Mouse (Mus musculus): ENCODE data around the gene Entpd7.

Entpd7 gene

DNA sequence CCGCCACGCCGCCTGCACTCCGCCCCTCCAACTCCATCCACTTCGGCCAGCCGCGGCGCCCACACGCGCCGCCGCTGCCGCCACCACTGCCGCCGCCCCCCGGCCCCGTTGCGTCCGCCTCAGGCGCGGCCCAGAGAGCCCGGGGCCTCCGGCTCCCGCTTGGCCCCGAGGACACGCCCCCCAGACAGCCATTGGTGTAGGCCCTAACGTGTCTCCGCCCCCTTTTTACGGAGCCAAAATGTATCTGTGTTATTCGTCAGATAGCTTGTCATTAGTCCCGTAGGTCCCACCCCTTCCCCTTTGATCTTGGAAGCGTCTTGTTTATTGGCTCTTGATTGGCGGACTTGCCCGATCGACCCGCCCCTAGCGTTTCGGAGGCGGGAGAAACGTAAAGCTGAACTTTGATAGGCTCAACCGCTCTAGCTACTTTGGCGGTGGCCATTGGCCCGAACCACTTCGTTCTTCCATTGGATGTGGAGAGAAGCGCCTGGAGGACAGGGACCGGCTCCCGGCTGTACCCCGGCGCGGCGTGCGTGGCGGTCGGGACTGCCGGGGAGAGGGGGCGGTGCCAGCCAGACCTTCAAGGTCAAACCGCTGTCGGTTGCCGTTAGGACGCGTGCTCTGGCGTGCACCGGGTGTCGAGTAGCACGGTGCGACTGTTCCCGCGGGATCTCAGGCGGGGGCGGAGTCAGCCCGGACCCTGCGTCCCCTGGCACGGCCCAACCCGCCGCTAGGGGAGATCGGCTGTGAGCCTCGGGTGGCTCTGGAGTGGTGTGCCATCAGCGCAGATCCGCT, 14.5 kb upstream of the Entpd7 start, which contains the start of gene Slc25a28:
Slc25a28 (minus strand) TSS at position 152 of the 795 bp plus-strand sequence.
- peak; percentile 99 for DNase-seq (ENCODE audit: low spot score)

- no peak for DNase-seq (ENCODE audit: low spot score)
These were observed 13.7 kb upstream of the Entpd7 start for GRCm38 (mm10) chr19:43675525-43676400.

- DNase-seq (ENCODE audit: low spot score), result no peak
These were observed 10.9 kb upstream of the Entpd7 start for GRCm38 (mm10) chr19:43678467-43679003.

DNA sequence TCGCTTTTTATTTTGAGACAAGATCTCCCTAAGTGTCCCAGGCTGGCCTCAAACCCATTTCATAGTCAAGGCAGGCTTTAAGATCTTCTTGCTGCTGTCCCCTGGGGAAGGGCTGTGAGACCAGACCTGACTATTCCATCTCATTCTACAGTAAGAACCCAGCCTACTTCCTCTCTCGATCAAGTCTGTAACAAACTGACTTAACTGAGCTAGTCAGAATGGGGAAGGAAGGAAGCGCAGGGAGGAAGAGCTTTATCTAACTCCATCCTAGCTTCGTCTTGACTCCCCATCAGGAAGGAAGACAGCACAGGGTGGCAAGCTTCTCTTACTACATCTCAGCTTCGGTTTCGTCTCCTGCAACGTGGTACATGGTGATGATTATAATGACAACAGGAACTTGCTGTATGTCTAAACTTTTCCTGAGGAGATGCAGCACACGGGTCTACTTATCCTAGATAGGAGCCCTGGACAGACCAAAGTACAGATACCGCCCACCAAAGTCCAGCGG, 9.9 kb upstream of the Entpd7 start:
- no peak for DNase-seq (ENCODE audit: low spot score)

DNA sequence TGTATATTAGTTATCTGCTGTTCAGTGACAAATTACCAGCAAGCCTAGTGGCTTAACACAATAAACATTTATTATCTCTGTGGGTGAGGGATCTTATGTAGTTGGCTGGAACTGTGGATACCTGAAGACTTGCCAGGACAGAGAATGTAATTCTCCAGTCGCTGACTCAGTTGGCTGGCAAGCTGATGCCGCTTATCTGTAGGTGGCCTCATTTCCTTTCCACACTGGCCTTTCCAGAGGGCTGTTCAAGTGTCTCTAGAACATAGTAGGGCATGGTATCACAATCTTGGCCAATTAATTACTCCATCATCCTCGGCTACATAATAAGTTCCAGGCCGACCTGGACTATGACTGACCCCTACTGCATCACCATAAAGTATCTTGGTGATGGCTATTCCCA, 7.9 kb upstream of the Entpd7 start:
- no peak for DNase-seq (ENCODE audit: low spot score)

- DNase-seq (ENCODE audit: low spot score), result no peak
These were observed 3.3 kb downstream of the Entpd7 start for GRCm38 (mm10) chr19:43692815-43693214.

DNA sequence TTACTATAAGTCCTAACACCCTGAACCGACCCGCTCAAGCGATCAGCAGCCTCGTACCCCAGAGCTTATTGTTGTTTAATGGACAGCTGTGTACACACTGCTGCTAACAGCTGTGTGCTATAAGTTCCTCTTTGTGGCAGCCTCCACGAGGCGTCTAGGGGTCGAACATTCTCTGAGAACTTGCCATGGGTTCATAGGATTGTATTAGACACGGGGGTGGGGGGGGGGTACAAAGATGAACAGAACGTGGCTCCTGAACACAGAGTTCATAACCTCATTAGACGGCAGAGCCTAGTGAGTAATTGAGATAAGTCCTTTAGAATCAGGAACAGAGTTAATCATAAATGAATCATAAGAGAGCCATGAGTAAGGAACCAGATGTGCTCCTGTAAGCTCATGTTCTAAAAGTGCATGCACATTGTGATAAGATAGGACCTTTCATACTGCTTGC, 6.1 kb downstream of the Entpd7 start:
- no peak for DNase-seq (ENCODE audit: low spot score)

- no peak for DNase-seq (ENCODE audit: low spot score)
These were observed 8.3 kb downstream of the Entpd7 start for GRCm38 (mm10) chr19:43697666-43698370.

- no peak for DNase-seq (ENCODE audit: low spot score)
These were observed 9.7 kb downstream of the Entpd7 start for GRCm38 (mm10) chr19:43699021-43699762.

GRCm38 (mm10) chr19:43699763-43700155, 10.3 kb downstream of the Entpd7 start:
- no peak for DNase-seq (ENCODE audit: low spot score)

GRCm38 (mm10) chr19:43704211-43704610, 14.7 kb downstream of the Entpd7 start:
- DNase-seq (ENCODE audit: low spot score), result peak; percentile 79

DNA sequence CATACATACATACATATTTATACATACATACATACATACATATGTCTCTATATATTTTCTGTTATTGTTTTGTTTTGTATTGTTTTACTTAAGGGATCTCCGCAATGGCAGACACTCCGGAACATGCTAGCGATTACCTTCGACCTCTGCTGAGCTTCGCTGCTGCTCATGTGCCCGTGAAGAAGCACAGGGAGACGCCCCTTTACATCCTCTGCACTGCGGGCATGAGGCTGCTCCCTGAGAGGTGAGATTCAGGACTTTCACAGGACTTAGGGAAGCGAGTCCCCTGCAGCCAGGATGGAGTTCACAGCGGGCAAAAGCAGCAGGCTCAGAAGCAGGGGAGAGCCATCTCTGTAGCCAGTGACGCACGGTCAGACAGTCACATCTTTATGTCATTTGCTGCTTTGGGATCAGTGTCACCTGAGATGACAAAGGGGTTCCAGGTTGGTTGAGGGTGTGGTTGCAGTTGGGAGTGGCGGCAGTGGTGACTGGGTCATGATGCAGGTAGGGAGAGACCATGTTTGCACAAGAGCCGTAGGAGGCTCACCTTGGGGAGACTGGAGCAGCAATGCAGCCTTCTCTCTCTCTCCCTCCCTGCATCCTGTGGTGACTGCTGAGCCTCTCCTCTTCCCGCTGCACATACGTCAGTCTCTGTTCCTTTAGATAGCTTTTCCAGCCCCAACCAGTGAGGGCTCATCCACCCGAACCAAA, 15.5 kb downstream of the Entpd7 start:
- DNase-seq (ENCODE audit: low spot score), result peak; percentile 36

GRCm38 (mm10) chr19:43708206-43708605, 18.7 kb downstream of the Entpd7 start:
- no peak for DNase-seq (ENCODE audit: low spot score)

- DNase-seq (ENCODE audit: low spot score), result no peak
These were observed 19.8 kb downstream of the Entpd7 start for GRCm38 (mm10) chr19:43709317-43709716.

DNA sequence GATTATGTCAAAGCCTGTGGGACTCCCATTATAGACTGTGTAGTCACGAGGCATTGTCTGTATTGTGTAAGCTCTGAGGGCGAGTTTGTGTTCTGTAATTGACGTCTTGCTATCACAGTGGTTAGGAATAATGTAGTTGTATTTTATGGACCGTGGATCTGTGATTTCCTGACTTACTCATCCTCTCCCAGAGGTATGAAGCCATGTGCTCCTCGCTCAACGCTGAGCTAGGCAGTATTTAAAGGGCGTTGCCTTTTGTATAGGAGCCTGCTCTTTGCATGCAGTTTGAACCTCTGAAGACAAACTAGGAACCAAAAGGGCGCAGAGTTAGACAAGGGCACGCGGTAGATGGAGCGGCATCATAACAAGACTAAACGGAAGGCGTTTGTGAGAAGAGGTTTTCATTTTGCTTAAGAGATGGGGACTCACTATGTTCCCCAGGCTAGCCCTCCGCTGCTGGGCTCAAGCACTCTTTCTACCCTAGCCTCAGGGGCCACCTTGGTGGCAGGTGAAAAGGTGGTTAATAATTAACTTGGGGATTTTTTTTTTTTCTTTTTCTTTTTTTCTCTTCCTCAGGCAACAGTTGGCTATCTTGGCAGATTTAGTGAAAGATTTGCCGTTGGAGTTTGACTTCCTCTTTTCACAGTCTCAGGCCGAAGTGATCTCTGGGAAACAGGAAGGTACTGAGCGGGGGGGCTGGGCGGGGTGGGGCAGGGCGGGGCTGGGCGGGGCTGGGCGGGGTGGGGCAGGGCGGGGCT, 21.9 kb downstream of the Entpd7 start:
- peak; percentile 74 for DNase-seq (ENCODE audit: low spot score)

GRCm38 (mm10) chr19:43711971-43712370, 22.5 kb downstream of the Entpd7 start:
- no peak for DNase-seq (ENCODE audit: low spot score)

DNA sequence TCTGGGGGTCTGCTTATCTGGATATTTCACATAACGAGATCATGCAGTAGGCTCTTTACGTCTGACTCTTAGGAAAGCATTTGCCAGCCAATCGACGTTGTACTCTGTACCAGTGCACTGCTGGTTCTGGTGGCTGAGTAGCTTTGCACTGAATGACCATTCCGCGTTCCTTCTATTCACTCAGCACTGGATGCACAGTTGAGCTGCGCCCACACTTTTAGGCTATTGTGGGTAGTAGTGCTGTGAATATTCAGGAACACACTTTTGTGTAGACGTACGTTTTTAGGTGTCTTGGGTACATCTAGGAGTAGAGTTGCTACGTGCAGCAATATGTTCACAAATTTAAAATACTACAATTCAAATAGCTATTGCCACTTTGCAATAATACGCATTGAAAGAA, 30.6 kb downstream of the Entpd7 start:
- DNase-seq (ENCODE audit: low spot score), result no peak

- no peak for DNase-seq (ENCODE audit: low spot score)
These were observed 33.4 kb downstream of the Entpd7 start for GRCm38 (mm10) chr19:43722891-43723290.

DNA sequence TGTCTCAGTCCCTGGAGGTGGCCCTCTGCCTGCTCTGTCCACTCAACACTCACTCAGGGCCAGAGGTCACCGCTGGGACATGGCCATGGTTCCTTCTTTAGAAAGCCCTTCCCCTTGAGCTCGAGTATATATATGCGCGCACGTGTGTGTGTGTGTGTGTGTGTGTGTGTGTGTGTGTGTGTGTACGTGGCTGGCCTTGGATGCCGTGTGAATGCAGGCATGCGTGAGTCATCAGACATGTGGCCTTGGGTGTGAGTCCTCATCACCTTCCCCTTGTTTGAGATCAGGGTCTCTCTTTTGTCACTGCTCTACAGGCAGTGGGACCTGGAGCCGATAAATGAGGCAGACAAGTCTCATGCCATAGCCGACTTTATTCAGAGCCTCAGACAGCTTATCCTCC, 34.0 kb downstream of the Entpd7 start:
- no peak for DNase-seq (ENCODE audit: low spot score)

GRCm38 (mm10) chr19:43724194-43724593, 34.7 kb downstream of the Entpd7 start:
- no peak for DNase-seq (ENCODE audit: low spot score)
